Mouse (Mus musculus): ENCODE results near the gene Lrrc74a. TPM values are rescaled to one million over a fixed set of nuclear protein-coding genes. Genes with fewer than 3 reads are reported as not detected.

Lrrc74a gene
- polyA plus RNA-seq, 1 experiment = not detected

- peak; percentile 51; the same call in 1 of the 2 replicates for TF ChIP-seq CTCF (IDR thresholded peaks at IDR 0.05; ENCODE audit: borderline replicate concordance, insufficient read depth, low read length)
- TF ChIP-seq POLR2A (IDR thresholded peaks at IDR 0.05; ENCODE audit: low read depth, low read length) = no peak
- Histone ChIP-seq H3K4me3 (ENCODE audit: insufficient read depth, low read length) (no peak overlapping the region), H3K4me1 (ENCODE audit: control insufficient read depth, insufficient read depth, low read length) (no peaks in the 10 kb centered on the region)
These were observed 18.8 kb upstream of the Lrrc74a start for GRCm38 (mm10) chr12:86715401-86715800.

GRCm38 (mm10) chr12:86716962-86717361, 17.2 kb upstream of the Lrrc74a start:
- H3K4me3 ChIP-seq (ENCODE audit: insufficient read depth, low read length) = no peak overlapping the region
- no peaks in the 10 kb centered on the region for H3K4me1 ChIP-seq (ENCODE audit: control insufficient read depth, insufficient read depth, low read length)
- TF ChIP-seq POLR2A (IDR thresholded peaks at IDR 0.05; ENCODE audit: low read depth, low read length) (no peak), CTCF (IDR thresholded peaks at IDR 0.05; ENCODE audit: borderline replicate concordance, insufficient read depth, low read length) (no peak)
- H3K27ac ChIP-seq (ENCODE audit: insufficient read depth, low read length) = no peak overlapping the region

More at GRCm38 (mm10) chr12:86715401-86715800, 18.8 kb upstream of the Lrrc74a start:
- no peak overlapping the region for H3K27ac ChIP-seq (ENCODE audit: insufficient read depth, low read length)

GRCm38 (mm10) chr12:86719961-86720639, 14.1 kb upstream of the Lrrc74a start:
- H3K4me3 ChIP-seq (ENCODE audit: insufficient read depth, low read length) = no peak overlapping the region
- H3K4me1 ChIP-seq (ENCODE audit: control insufficient read depth, insufficient read depth, low read length) = 0 out of 2 replicates have a peak, but pooled peaks cover under 1% of the 10 kb centered on the region
- H3K27ac ChIP-seq (ENCODE audit: insufficient read depth, low read length) = no peak overlapping the region
- TF ChIP-seq CTCF (IDR thresholded peaks at IDR 0.05; ENCODE audit: borderline replicate concordance, insufficient read depth, low read length) (no peak), POLR2A (IDR thresholded peaks at IDR 0.05; ENCODE audit: low read depth, low read length) (no peak)

GRCm38 (mm10) chr12:86721453-86721852, 12.7 kb upstream of the Lrrc74a start:
- TF ChIP-seq CTCF (IDR thresholded peaks at IDR 0.05; ENCODE audit: borderline replicate concordance, insufficient read depth, low read length) = no peak
- TF ChIP-seq POLR2A (IDR thresholded peaks at IDR 0.05; ENCODE audit: low read depth, low read length) = no peak
- H3K4me1 ChIP-seq (ENCODE audit: control insufficient read depth, insufficient read depth, low read length) = peaks cover 3% of the 10 kb centered on the region; the same call in 1 of the 2 replicates
- H3K4me3 ChIP-seq (ENCODE audit: insufficient read depth, low read length) = no peak overlapping the region
- no peak overlapping the region for H3K27ac ChIP-seq (ENCODE audit: insufficient read depth, low read length)

- H3K4me3 ChIP-seq (ENCODE audit: insufficient read depth, low read length) = no peak overlapping the region
- no peak overlapping the region for H3K27ac ChIP-seq (ENCODE audit: insufficient read depth, low read length)
- no peak for TF ChIP-seq POLR2A (IDR thresholded peaks at IDR 0.05; ENCODE audit: low read depth, low read length)
- TF ChIP-seq CTCF (IDR thresholded peaks at IDR 0.05; ENCODE audit: borderline replicate concordance, insufficient read depth, low read length) = no peak
- peaks cover 3% of the 10 kb centered on the region; the same call in 1 of the 2 replicates for H3K4me1 ChIP-seq (ENCODE audit: control insufficient read depth, insufficient read depth, low read length)
These were observed 9.9 kb upstream of the Lrrc74a start for GRCm38 (mm10) chr12:86724300-86724699.

GRCm38 (mm10) chr12:86725706-86726105, 8.5 kb upstream of the Lrrc74a start:
- peaks cover 3% of the 10 kb centered on the region; the same call in 1 of the 2 replicates for H3K4me1 ChIP-seq (ENCODE audit: control insufficient read depth, insufficient read depth, low read length)
- H3K27ac ChIP-seq (ENCODE audit: insufficient read depth, low read length) = no peak overlapping the region
- TF ChIP-seq POLR2A (IDR thresholded peaks at IDR 0.05; ENCODE audit: low read depth, low read length) (no peak), CTCF (IDR thresholded peaks at IDR 0.05; ENCODE audit: borderline replicate concordance, insufficient read depth, low read length) (no peak)
- H3K4me3 ChIP-seq (ENCODE audit: insufficient read depth, low read length) = peak overlapping the region; percentile 74

GRCm38 (mm10) chr12:86726120-86726640, 8.0 kb upstream of the Lrrc74a start, which contains the start of gene Angel1:
TSS of gene Angel1 (minus strand) at chr12:86726460.
- H3K27ac ChIP-seq (ENCODE audit: insufficient read depth, low read length) = no peak within 1 kb of the TSS
- TF ChIP-seq POLR2A (IDR thresholded peaks at IDR 0.05; ENCODE audit: low read depth, low read length) (peak; percentile 60), CTCF (IDR thresholded peaks at IDR 0.05; ENCODE audit: borderline replicate concordance, insufficient read depth, low read length) (no peak)

GRCm38 (mm10) chr12:86761036-86761435, 26.9 kb downstream of the Lrrc74a start:
- no peaks in the 10 kb centered on the region for H3K4me1 ChIP-seq (ENCODE audit: control insufficient read depth, insufficient read depth, low read length)
- no peak overlapping the region for H3K4me3 ChIP-seq (ENCODE audit: insufficient read depth, low read length)
- no peak overlapping the region for H3K27ac ChIP-seq (ENCODE audit: insufficient read depth, low read length)
- TF ChIP-seq POLR2A (IDR thresholded peaks at IDR 0.05; ENCODE audit: low read depth, low read length) (no peak), CTCF (IDR thresholded peaks at IDR 0.05; ENCODE audit: borderline replicate concordance, insufficient read depth, low read length) (no peak)

More at GRCm38 (mm10) chr12:86726120-86726640, 8.0 kb upstream of the Lrrc74a start, which contains the start of gene Angel1:
- peak within 1 kb of the TSS; percentile 74 for H3K4me3 ChIP-seq (ENCODE audit: insufficient read depth, low read length)
- H3K4me1 ChIP-seq (ENCODE audit: control insufficient read depth, insufficient read depth, low read length) = peaks cover 3% of the 10 kb centered on the region; the same call in 1 of the 2 replicates

GRCm38 (mm10) chr12:86764060-86764459, 29.9 kb downstream of the Lrrc74a start:
- Histone ChIP-seq H3K4me3 (ENCODE audit: insufficient read depth, low read length) (no peak overlapping the region), H3K4me1 (ENCODE audit: control insufficient read depth, insufficient read depth, low read length) (no peaks in the 10 kb centered on the region), H3K27ac (ENCODE audit: insufficient read depth, low read length) (no peak overlapping the region)
- no peak for TF ChIP-seq POLR2A (IDR thresholded peaks at IDR 0.05; ENCODE audit: low read depth, low read length)
- TF ChIP-seq CTCF (IDR thresholded peaks at IDR 0.05; ENCODE audit: borderline replicate concordance, insufficient read depth, low read length) = no peak

- no peak overlapping the region for H3K27ac ChIP-seq (ENCODE audit: insufficient read depth, low read length)
- no peak overlapping the region for H3K4me3 ChIP-seq (ENCODE audit: insufficient read depth, low read length)
- TF ChIP-seq CTCF (IDR thresholded peaks at IDR 0.05; ENCODE audit: borderline replicate concordance, insufficient read depth, low read length) (no peak), POLR2A (IDR thresholded peaks at IDR 0.05; ENCODE audit: low read depth, low read length) (no peak)
- peaks cover 7% of the 10 kb centered on the region for H3K4me1 ChIP-seq (ENCODE audit: control insufficient read depth, insufficient read depth, low read length)
These were observed 32.3 kb downstream of the Lrrc74a start for GRCm38 (mm10) chr12:86766467-86766866.

Measured in embryonic fibroblast, embryonic 13.5 days (primary cell).